ENCODE assay signal across 25 mouse cellular contexts in genomic region chr11:69305291-69305690, GRCm38 (mm10). TPM values are rescaled to one million over a fixed set of nuclear protein-coding genes. Genes with fewer than 3 reads are reported as not detected.
DNase-seq lines count a peak whose midpoint lies in the region; ATAC-seq and TF ChIP-seq lines count a peak whose summit lies in the region.
"Had no signal": no experiment of that assay in that cellular context is flagged by ENCODE, and none has a peak within 500 bp of the region (broad histone marks: within the 10 kb centered on the region; RNA-seq: fewer than 3 reads in every experiment).

No protein-coding gene starts in this region.

- no peak overlapping the region for H3K27ac ChIP-seq in heart, embryonic 12.5 days (ENCODE audit: poor library complexity, severe bottlenecking)
- H3K27ac ChIP-seq in spleen, adult 2 months (ENCODE audit: insufficient read depth, low read length): peak overlapping the region; percentile 14; the same call in 1 of the 2 replicates
- H3K27ac ChIP-seq: forebrain, embryonic 10.5 days; heart, embryonic 13.5 days; hindbrain, embryonic 14.5 days; hindbrain, postnatal 0 days had no signal

- TF ChIP-seq POLR2A in spleen, adult 2 months (IDR thresholded peaks at IDR 0.05; ENCODE audit: low read depth, low read length): no peak

- TF ChIP-seq CTCF in spleen, adult 2 months (IDR thresholded peaks at IDR 0.05; ENCODE audit: extremely low read depth, insufficient read depth, insufficient read length, insufficient replicate concordance): peak; percentile 35; the same call in 1 of the 2 replicates

- no peaks in the 10 kb centered on the region for H3K9me3 ChIP-seq in heart, embryonic 12.5 days (replicated peaks)
- H3K9me3 ChIP-seq: forebrain, embryonic 10.5 days; G1E; heart, embryonic 13.5 days had no signal

- peak; percentile 83 for DNase-seq in heart, adult 11 months
- peak; percentile 51 to 69 for DNase-seq in spleen, adult 2 months (ENCODE audit: low read depth in 1 of 2, low spot score in 2 of 2)
- DNase-seq in spleen, adult 12 weeks (ENCODE audit: low spot score): no peak
- DNase-seq in right cerebral cortex, postnatal 36 days (ENCODE audit: low spot score in 2 of 2): no peak
- DNase-seq: adrenal gland, postnatal 10 days; adrenal gland, postnatal 36 days; cerebellum, adult 18-20 months; cerebellum, adult 9-10 months; cerebellum, postnatal 14 days; gastrocnemius, postnatal 10 days; gastrocnemius, postnatal 36 days; heart, adult 18-20 months; heart, postnatal 14 days; heart, postnatal 4 days had no signal

- no peak for ATAC-seq in heart, embryonic 12.5 days (ENCODE audit: insufficient number of reproducible peaks, low FRiP score)
- ATAC-seq in neutrophil, adult 5-6 weeks (ENCODE audit: extremely low read depth, insufficient number of reproducible peaks, low FRiP score, poor library complexity, severe bottlenecking): peak; percentile 70; the same call in 1 of the 2 replicates
- ATAC-seq in frontal cortex, adult (ENCODE audit: low TSS enrichment): no peak
- ATAC-seq: forebrain, embryonic 14.5 days; hindbrain, postnatal 0 days; inflammation-experienced regulatory T-cells, adult 6 months; Patski had no signal

- no peak overlapping the region for H3K4me2 ChIP-seq in heart, embryonic 12.5 days
- H3K4me2 ChIP-seq: heart, embryonic 13.5 days; hindbrain, embryonic 14.5 days had no signal

- H3K4me3 ChIP-seq in heart, embryonic 12.5 days: no peak overlapping the region
- H3K4me3 ChIP-seq in spleen, adult 2 months (ENCODE audit: extremely low read depth, insufficient read depth, insufficient read length): no peak overlapping the region
- H3K4me3 ChIP-seq: forebrain, embryonic 10.5 days; heart, embryonic 13.5 days had no signal

- no peak overlapping the region for H3K9ac ChIP-seq in heart, embryonic 12.5 days
- H3K9ac ChIP-seq: heart, embryonic 13.5 days; hindbrain, embryonic 14.5 days had no signal

- WGBS in heart, embryonic 12.5 days: 93% methylated on average over 9 of the region's 9 CpGs
- WGBS in spleen, adult 2 months: 33% methylated on average over 9 of the region's 9 CpGs

- H3K4me1 ChIP-seq in heart, embryonic 12.5 days (replicated peaks): no peaks in the 10 kb centered on the region
- H3K4me1 ChIP-seq in spleen, adult 2 months (ENCODE audit: control insufficient read depth, insufficient read depth, insufficient read length): no peaks in the 10 kb centered on the region; the same call in 1 of the 2 replicates
- H3K4me1 ChIP-seq: forebrain, embryonic 10.5 days; heart, embryonic 13.5 days had no signal

- peaks cover 85% of the 10 kb centered on the region for H3K36me3 ChIP-seq in heart, embryonic 12.5 days
- peaks cover 13% of the 10 kb centered on the region for H3K36me3 ChIP-seq in spleen, adult 2 months (ENCODE audit: control insufficient read depth, insufficient read depth, low read length)

- H3K27me3 ChIP-seq in heart, embryonic 12.5 days (replicated peaks): no peaks in the 10 kb centered on the region
- H3K27me3 ChIP-seq in spleen, adult 2 months (ENCODE audit: control insufficient read depth, insufficient read depth, low read length): no peaks in the 10 kb centered on the region
- H3K27me3 ChIP-seq: heart, embryonic 13.5 days; Patski had no signal

RNA-seq across cellular contexts. Expression of gene Cntrob, which starts 18.3 kb away (rescaled TPM):
- 18.6 and 21.8 TPM in 2 replicates for polyA plus RNA-seq in heart, embryonic 12.5 days (2016; fragmentation: Nextera tagmentation; extraction: Ambion mirVana)
- 9.2 and 10.9 TPM in 2 replicates for polyA plus RNA-seq in spleen, adult 2 months (2012; rRNA removed)
- total RNA-seq in neutrophil, adult 5-6 weeks (2017): 20.9 and 27.7 TPM in 2 replicates

RNA-seq across cellular contexts. Expression of gene Trappc1, which starts 18.5 kb away (rescaled TPM):
- polyA plus RNA-seq in heart, embryonic 12.5 days (2016; fragmentation: Nextera tagmentation; extraction: Ambion mirVana): 168 and 176 TPM in 2 replicates
- polyA plus RNA-seq in spleen, adult 2 months (2012; rRNA removed): 21.2 and 28.6 TPM in 2 replicates
- total RNA-seq in neutrophil, adult 5-6 weeks (2017): 34.7 and 38.6 TPM in 2 replicates

RNA-seq across cellular contexts. Expression of gene Kcnab3, which starts 20.8 kb away (rescaled TPM):
- polyA plus RNA-seq in heart, embryonic 12.5 days (2016; fragmentation: Nextera tagmentation; extraction: Ambion mirVana): 0.87 and 0.98 TPM in 2 replicates
- 0.92 and 1.2 TPM in 2 replicates for polyA plus RNA-seq in spleen, adult 2 months (2012; rRNA removed)
- total RNA-seq in neutrophil, adult 5-6 weeks (2017): 0.47 and 0.86 TPM in 2 replicates

RNA-seq across cellular contexts. Expression of gene Rnf227, which starts 35.0 kb away (rescaled TPM):
- polyA plus RNA-seq in heart, embryonic 12.5 days (2016; fragmentation: Nextera tagmentation; extraction: Ambion mirVana): 6.7 and 8.5 TPM in 2 replicates
- 0.47 and 0.86 TPM in 2 replicates for polyA plus RNA-seq in spleen, adult 2 months (2012; rRNA removed)
- 0.93 and 2.6 TPM in 2 replicates for total RNA-seq in neutrophil, adult 5-6 weeks (2017)
- polyA plus RNA-seq: G1E had no signal

Comparison
In these comparisons a context has a peak if more than half of its experiments do, and no peak if none do; other contexts are left out.
1. DNase-seq: peak in heart, adult 11 months (single experiment) and spleen, adult 2 months (2 of 2); none in spleen, adult 12 weeks (single experiment) and right cerebral cortex, postnatal 36 days (0 of 2).